Mouse (Mus musculus) forelimb bud, embryonic 11.5 days (tissue): Measurements from ENCODE around the gene Ddx58.

Experiments
- DNase-seq: peaks from one replicate; pipeline ENCODE4 v3.0.0-alpha.2; 2012; ENCODE audit warnings: low read depth, low spot score

The Ddx58 gene

GRCm38 (mm10) chr4:40239409-40240271, at the start of gene Ddx58:
Gene Ddx58, minus strand, starts transcription at chr4:40239828.
- DNase-seq, result peak; percentile 12

- no peak for DNase-seq
These were observed 49.4 kb upstream of the Ddx58 start for GRCm38 (mm10) chr4:40289046-40289445.

- no peak for DNase-seq
These were observed 47.8 kb upstream of the Ddx58 start for GRCm38 (mm10) chr4:40287415-40287814.

GRCm38 (mm10) chr4:40285582-40285981, 46.0 kb upstream of the Ddx58 start:
- peak; percentile 63 for DNase-seq

- DNase-seq, result peak; percentile 98
These were observed 39.8 kb upstream of the Ddx58 start, which contains the start of gene Ndufb6 for GRCm38 (mm10) chr4:40279276-40279900. Gene Ndufb6, minus strand, starts transcription at chr4:40279421.

- DNase-seq, result no peak
These were observed 39.2 kb upstream of the Ddx58 start for GRCm38 (mm10) chr4:40278880-40279275.

GRCm38 (mm10) chr4:40269430-40270032, 29.9 kb upstream of the Ddx58 start, which contains the start of the genes Smim27 and Topors:
Gene Smim27, plus strand, starts transcription at chr4:40269579.
Gene Topors, minus strand, starts transcription at chr4:40269850.
- peak; percentile 98 for DNase-seq

GRCm38 (mm10) chr4:40268835-40269234, 29.2 kb upstream of the Ddx58 start:
- peak; percentile 27 for DNase-seq

- DNase-seq, result peak; percentile 95
These were observed 28.7 kb upstream of the Ddx58 start for GRCm38 (mm10) chr4:40268204-40268813.

GRCm38 (mm10) chr4:40267681-40268080, 28.1 kb upstream of the Ddx58 start:
- no peak for DNase-seq

- DNase-seq, result no peak
These were observed 24.7 kb upstream of the Ddx58 start for GRCm38 (mm10) chr4:40264321-40264720.

- DNase-seq, result no peak
These were observed 14.9 kb upstream of the Ddx58 start for GRCm38 (mm10) chr4:40254385-40255103.

- DNase-seq, result no peak
These were observed 14.1 kb upstream of the Ddx58 start for GRCm38 (mm10) chr4:40253766-40254165.

GRCm38 (mm10) chr4:40250984-40251383, 11.4 kb upstream of the Ddx58 start:
- DNase-seq, result no peak

- DNase-seq, result no peak
These were observed 4.4 kb upstream of the Ddx58 start for GRCm38 (mm10) chr4:40244035-40244434.

GRCm38 (mm10) chr4:40243006-40243405, 3.4 kb upstream of the Ddx58 start:
- no peak for DNase-seq

- DNase-seq, result no peak
These were observed 2.3 kb upstream of the Ddx58 start for GRCm38 (mm10) chr4:40241928-40242327.

- no peak for DNase-seq
These were observed 680 bp upstream of the Ddx58 start for GRCm38 (mm10) chr4:40240272-40240744.

GRCm38 (mm10) chr4:40238483-40239408, 882 bp downstream of the Ddx58 start:
- DNase-seq, result peak; percentile 9

GRCm38 (mm10) chr4:40236829-40237228, 2.8 kb downstream of the Ddx58 start:
- no peak for DNase-seq
